Mouse (Mus musculus): ENCODE measurements at regions not wholly inside any gene's neighbourhood (a gene's known extent, or its start where the extent isn't known, plus 50 kb on each side); places are given as distances from the start of the nearest gene placed in this dataset.

- H3K27ac ChIP-seq (ENCODE audit: low read length) = no peak overlapping the region
- 92% methylated on average over 2 of the region's 2 CpGs for WGBS
- no peaks in the 10 kb centered on the region for H3K36me3 ChIP-seq (ENCODE audit: control insufficient read depth, insufficient read depth, low read length)
- H3K4me2 ChIP-seq (ENCODE audit: low read length) = no peak overlapping the region
- no peaks in the 10 kb centered on the region for H3K27me3 ChIP-seq (ENCODE audit: control insufficient read depth, insufficient read depth, low read depth, low read length)
- H3K4me1 ChIP-seq (ENCODE audit: control insufficient read depth, insufficient read depth, low read length) = no peaks in the 10 kb centered on the region
- no peak for ATAC-seq
- no peaks in the 10 kb centered on the region for H3K9me3 ChIP-seq (replicated peaks; ENCODE audit: control insufficient read depth, low read length, poor library complexity, severe bottlenecking)
- H3K4me3 ChIP-seq (ENCODE audit: low read depth, low read length) = no peak overlapping the region
- no peak overlapping the region for H3K9ac ChIP-seq (ENCODE audit: low read depth, low read length)
These were observed 713.7 kb downstream of the Cetn3 start for GRCm38 (mm10) chr13:82496606-82497005.

DNA sequence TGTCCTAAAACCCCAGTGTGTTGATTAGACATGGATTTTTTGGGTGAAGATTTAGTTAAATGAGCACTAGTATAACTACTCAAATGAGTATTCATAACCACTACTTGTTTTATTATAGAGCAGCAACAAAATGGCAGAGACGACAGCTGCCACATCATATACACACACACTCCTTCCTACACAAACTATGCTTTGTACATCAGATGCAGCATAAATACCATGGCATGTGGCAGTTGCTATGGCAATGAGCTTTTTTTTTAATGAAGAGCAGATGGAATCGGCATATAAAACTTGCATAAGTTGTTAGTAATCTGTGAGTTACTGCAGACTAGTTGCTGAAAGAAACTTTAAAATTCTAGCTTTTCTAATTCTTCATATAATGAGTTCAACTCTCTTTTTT is 725.3 kb downstream of the Cetn3 start:
- Histone ChIP-seq H3K4me2 (ENCODE audit: low read length) (no peak overlapping the region), H3K36me3 (ENCODE audit: control insufficient read depth, insufficient read depth, low read length) (no peaks in the 10 kb centered on the region), H3K9me3 (replicated peaks; ENCODE audit: control insufficient read depth, low read length, poor library complexity, severe bottlenecking) (no peaks in the 10 kb centered on the region), H3K27ac (ENCODE audit: low read length) (no peak overlapping the region), H3K27me3 (ENCODE audit: control insufficient read depth, insufficient read depth, low read depth, low read length) (no peaks in the 10 kb centered on the region), H3K4me3 (ENCODE audit: low read depth, low read length) (no peak overlapping the region), H3K9ac (ENCODE audit: low read depth, low read length) (no peak overlapping the region), H3K4me1 (ENCODE audit: control insufficient read depth, insufficient read depth, low read length) (no peaks in the 10 kb centered on the region)
- no peak for ATAC-seq
- WGBS = 32% methylated on average over 2 of the region's 2 CpGs

DNA sequence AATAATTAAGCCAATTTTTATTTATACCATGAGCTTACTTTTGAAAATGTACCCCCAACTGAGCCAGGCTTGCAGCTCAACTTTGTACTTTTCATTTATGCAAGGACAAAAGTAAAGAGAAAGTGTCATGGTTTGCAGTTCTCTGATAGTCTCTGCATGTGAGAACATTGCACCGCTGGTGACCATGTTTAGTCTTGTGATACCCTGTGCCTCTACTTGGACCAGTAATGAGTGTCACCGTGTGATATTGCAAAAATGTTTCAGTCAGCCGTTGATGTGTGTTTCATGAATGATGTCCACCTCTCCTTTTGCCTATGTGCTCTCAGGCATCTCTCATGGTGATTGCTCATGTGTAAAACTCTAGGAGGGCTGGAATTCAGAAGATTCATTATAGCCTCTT is 726.6 kb downstream of the Cetn3 start:
- Histone ChIP-seq H3K4me2 (ENCODE audit: low read length) (no peak overlapping the region), H3K4me3 (ENCODE audit: low read depth, low read length) (no peak overlapping the region), H3K27ac (ENCODE audit: low read length) (no peak overlapping the region), H3K27me3 (ENCODE audit: control insufficient read depth, insufficient read depth, low read depth, low read length) (no peaks in the 10 kb centered on the region), H3K9ac (ENCODE audit: low read depth, low read length) (no peak overlapping the region), H3K36me3 (ENCODE audit: control insufficient read depth, insufficient read depth, low read length) (no peaks in the 10 kb centered on the region), H3K4me1 (ENCODE audit: control insufficient read depth, insufficient read depth, low read length) (no peaks in the 10 kb centered on the region), H3K9me3 (replicated peaks; ENCODE audit: control insufficient read depth, low read length, poor library complexity, severe bottlenecking) (no peaks in the 10 kb centered on the region)
- WGBS = 62% methylated on average over 3 of the region's 3 CpGs
- ATAC-seq = no peak

Data from midbrain, embryonic 16.5 days (tissue).